Mouse (Mus musculus) cerebellum, postnatal 10 days (tissue): ENCODE data around the gene Ushbp1.

Experiments used
- DNase-seq, 2 experiments: peaks; one replicate each; pipeline ENCODE4 v3.0.0; 2021; ENCODE audit warnings: mixed read lengths in 2 of 2

Gene Ushbp1

DNA sequence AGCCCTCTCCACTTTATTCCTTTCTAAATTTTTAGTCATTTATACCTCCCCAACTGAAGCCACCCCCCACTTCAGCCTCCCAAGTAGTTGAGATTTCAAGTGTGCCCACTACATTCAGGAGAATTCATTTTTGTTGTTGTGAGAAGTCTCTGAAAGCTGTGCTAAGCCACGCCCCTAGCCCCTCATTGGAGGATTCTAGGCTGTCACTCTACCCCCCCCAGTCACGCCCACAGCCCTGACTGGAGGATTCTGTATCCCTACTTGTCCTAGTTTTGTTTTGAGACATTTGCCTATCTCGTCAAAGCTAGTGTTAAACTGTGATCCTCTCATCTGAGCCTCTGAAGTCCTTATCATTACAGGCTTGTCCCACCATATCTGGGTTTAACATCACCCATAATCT lies 2.7 kb downstream of the Ushbp1 start:
- peak; percentile 49 to 51 for DNase-seq

DNA sequence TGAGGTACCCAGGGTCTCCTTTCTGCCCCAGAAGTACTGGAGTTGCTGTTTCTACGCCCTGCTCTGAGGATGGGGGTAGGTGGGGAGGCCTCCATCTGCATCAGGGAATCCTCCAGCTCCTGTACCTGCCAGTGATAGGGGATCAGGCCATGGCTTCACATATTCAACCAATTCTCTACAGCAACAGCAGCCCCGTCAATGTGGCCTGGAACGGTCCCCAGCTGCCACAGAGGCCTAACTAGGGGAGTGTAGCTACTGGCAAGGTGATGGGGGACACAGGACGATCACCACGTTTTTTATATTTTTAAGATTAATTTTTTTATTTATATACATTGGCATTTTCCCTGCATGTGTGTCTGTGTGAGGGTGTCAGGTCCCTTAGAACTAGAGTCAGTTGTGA lies 3.2 kb downstream of the Ushbp1 start:
- no peak for DNase-seq

DNA sequence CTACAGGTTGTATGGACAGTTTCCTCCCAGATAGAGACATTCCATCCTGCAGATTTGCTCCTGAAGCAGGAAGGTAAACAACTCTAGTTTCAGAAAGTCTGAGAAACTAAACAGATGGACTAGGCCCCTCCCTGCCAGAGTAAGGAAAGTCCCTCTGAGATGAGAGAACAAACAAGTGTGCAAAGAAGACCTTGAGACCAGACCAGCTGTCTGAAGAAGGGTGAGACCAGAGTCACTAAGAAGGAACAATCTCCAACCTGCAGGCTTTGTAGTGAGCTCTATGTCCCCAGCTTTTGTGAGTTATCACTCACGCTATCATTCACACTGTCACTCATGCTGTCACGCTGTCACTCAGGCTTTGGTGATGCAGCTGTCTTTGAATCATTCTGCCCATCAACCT lies 3.9 kb downstream of the Ushbp1 start:
- no peak for DNase-seq

DNA sequence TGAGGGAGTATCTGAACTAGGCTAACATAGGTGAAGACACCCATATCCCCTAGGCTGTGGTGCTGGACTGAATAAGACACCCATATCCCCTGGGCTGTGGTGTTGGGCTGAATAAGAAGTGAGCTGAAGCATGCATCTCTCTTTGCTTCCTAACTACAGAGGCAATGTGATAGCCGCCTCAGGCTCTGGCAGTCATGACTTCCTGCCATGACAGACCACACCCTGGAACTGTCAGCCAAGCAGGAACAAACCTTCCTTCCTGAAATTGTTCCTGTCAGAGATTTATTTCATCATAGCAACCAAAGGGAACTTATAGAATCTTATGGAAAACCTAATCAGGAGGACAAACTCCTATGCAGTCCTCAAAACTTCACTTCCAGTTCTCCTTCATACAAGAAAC lies 7.3 kb downstream of the Ushbp1 start:
- DNase-seq = no peak

DNA sequence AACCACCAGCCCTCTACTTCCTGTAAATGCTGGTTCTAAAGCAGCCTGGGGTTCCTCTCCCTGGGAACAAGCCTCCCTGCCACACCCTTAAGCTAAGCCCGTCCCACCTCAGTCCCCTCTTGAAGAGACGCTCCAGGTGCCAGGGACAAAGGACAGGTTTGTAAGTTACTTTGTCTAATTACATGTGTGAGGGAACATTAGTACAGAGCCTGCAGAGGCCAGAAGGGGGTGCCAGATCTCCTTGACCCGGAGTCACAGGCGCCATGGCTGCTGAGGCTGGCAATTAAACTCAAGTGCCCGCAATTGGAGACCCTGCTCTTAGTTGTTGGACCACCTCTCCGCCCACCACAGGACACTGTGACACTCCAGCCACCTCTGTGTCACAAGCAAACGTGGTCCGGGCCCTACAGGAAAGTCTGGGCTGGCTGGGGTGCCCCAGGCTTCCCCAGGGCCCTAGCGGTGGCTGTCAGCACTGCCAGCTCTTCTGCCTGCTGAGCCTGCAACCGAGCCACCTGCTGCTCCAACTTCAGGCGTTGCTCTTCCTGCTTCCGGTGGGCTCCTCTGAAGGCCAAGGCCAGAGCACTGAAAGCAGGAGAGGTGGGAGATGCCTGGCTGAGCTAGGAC lies 10.3 kb downstream of the Ushbp1 start:
- DNase-seq = no peak

DNA sequence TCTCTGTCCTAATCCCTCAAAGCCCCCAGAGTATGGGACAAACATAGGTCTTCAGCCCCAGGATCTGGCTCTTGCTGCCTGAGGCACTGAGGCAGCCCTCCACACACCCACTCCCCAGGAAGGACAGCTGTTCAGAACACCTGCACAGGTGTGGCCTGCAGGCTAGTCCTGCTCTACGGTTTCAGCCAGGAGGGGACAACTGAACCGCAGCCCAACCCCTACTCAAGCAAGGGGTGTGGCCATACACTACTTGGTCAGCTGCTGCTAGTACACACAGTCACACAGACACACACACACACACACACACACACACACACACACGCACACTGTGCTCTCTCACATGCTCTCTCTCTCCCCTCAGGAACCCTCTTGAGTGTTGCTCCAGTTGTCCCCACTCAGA lies 11.7 kb downstream of the Ushbp1 start:
- DNase-seq = no peak

DNA sequence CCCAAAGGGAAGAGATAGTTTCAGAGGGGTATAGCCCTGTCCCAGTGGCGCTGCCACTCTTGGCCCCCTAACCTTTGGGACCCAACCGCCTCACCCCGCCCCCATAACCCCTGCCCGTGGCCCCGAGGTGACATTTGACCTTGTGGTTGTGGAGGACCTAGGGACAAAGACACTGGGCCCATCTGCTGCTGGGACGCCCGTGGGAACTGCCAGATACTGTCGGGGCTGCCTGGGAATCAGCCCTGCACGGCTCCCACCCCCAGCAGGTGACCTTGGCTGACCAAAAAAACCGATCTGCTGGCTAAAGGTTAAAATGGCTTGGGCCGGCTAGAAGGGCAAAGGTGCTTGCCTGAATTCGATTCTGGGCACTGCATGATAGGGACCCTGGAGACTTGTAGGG lies 12.2 kb downstream of the Ushbp1 start:
- DNase-seq = no peak

DNA sequence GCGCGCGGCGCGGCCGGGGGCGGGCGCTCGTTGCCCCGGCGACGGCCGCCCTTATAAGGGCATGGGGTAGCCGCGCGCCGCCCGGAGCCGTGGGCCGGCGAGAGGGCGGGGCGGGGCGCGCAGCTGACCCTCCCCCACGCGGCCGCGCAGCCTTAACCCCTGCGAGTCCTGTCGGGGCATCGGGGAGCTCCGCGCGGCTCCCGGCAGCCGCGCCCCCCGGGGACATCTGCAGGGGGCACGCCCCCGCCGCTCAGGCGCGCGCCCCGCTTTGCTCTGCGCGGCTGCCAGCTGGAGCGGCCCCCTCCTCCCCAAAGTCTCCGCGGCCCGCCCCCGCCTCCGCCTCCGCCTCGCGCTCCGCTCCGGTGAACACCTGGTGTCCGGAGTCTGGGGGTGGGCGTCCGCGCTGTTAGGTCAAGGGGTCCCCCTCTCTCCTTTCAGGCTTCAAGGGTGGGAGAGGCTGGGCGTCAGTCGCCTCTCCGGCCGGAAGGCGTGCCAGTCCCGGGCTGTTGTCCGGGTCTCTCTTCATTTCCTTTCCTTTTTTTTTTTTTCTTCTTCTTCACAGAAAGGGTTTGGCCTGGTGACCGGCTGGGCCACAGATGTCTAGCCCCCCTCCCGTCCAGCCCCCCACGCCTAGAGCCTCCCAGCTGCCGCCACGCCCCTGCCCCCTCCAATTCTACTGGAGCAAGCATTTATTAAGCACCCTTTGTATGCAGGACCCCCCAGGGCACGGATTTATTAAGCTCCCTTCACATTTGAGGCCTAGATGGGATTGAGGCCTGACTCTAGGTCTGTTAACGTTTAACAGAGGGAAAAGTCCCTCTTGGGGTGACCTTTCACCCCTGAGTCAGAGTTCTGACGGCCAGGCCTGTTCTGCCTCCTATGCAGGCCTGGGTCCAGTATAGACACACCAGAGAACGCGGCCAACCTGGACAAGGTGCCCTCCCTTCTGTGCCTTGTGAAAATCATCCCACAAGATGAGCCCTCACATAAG lies 13.3 kb downstream of the Ushbp1 start:
- peak; percentile 86 to 92 for DNase-seq

DNA sequence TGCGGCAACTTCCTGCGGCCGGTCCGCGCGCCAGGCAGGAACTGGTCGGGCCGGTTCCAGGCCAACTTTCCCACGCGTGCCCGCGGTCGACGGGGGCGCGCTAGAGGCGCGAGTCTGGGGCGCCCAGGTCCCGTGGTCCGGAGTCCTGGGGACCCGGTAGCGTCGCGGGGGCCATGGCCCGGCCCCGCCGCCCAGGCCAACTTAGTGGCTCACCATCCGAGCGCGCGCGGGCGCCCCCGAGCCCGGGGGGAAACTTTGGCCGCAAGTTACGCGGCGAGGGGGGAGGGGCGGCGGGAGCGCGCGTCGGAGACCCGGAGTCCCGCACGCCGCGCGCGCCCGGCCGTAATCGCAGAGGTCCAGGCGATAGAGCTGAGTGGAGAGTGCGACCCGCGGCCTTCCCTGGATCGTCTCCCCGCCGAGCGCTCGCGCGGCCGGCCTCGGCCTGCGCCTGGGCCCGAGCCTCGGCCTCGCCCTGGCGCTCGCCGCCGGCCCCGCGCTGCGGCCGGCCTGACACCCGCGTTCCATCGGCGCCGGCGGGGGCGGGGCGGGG lies 14.1 kb downstream of the Ushbp1 start, which contains the start of gene Nr2f6:
Gene Nr2f6 (minus strand): TSS at position 540 of the 550 bp plus-strand sequence.
- DNase-seq = peak; percentile 84 to 85

DNA sequence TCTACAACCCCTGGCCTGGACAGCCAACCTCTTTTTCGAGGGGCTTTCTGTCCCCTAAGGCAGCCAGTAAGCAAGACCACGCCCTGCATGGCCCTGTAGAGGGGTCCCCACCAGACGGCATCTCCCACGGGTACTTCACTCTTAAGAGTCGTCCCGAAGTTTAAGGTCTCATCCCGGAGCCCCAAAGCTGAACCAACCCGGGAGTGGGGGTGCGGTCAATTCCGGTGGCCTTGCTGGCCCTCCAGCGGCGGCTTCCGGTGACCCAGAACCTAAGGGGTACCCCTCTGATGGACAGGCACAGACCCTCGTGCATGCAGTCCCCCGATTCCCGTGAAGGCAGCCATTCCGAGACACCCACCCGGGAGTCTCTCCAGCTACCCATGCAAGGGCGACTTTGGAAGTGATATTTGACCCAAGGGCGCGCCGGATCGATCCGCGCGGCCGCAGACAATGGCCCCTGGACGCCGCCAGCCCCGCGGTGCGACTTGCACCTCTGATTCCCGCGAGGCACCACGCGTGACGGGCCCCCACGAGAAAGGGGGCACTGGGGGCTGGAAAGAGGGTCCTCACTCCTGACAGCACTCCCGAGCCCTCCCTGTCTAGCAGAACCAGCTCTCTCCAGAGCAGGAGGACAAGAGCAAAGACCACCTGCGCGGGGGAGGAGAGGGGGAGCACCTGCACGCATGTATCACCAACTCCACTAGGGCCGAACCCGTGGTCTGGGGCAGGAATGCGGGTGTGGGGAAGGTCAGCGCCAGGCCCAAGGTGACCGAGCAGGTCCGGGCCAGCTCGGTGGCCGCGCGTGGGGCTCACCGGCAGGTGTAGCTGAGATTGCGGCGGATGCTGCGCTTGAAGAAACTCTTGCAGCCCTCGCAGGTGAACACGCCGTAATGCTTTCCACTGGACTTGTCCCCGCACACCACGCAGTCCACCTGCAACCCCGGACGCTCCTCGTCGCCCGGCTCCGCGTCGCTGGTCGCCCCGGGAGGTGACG lies 15.1 kb downstream of the Ushbp1 start:
- DNase-seq = peak; percentile 49 to 52

DNA sequence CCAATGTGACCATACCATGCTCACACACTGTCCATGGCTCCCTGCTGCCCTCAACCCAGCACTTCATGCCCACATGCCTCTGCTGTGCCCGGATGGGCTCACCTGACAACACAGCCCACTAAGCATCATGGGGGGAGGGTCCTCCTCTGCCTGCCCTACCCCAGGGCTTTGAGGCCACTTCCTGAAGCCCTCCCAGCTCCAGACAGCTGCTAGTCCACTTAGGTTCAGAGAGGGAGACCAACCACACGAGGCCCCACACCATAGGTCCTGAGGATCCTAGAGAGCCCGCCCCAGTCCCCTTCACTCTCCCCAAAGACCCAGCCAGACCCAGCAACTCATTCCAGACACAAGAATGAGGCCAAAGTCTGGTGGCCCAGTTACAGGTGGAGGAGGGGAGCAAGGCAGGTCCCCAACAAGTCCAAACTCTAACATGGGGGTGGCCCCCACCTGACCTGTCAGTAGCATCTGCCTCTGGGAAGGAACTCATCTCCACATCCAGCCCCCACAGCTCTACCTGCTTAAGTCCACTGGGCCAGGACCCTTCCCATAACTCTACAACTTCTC lies 16.0 kb downstream of the Ushbp1 start:
- DNase-seq = no peak

DNA sequence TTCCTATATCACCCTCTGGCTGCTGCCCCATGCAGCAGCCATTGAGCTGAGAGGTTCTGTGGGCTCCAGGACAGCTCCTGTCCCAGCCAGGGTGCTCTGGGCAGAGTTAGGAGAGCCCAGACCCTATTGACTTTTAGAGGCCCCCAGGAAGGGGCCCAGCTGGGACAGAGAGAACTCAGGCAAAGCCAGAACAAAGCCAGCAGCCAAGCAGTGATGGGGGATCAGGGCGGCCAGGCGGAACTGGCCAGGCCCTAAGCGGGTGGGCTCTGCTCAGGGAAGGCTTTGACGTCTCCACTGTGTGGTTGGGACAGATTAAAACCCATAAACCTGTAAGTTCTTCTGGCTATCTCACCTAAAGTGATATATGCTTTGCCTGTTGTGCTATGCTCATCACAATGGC lies 16.6 kb downstream of the Ushbp1 start:
- DNase-seq = no peak

DNA sequence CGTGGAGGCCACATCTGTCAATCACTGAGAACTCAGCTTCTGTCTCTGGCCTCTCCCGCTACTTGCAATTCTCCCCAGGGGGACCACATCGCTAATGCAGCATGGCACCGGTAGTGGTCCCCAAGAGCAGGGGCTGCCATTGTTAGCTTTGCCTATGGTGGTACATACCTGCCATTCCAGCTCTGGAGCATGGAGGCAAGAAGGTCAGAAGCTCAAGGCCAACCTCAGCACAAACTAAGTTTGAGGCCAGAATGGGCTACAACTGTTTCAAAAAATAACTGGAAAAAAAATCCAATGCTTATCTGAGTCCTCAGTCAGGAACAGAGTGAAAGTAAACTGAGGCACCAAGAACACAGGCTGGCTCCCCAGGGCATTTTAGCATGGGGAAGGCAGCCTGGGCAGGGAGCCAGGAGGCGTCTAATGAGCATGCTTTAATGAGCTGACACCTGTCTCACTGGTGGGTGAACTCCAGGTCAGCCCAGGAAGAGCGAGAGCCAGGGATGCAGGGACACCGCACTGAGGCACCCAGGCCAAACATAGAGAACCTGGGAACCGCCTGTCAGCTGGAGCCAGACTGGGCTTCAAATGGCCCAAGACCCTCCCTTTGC lies 19.1 kb downstream of the Ushbp1 start:
- DNase-seq = peak; percentile 60 to 61

DNA sequence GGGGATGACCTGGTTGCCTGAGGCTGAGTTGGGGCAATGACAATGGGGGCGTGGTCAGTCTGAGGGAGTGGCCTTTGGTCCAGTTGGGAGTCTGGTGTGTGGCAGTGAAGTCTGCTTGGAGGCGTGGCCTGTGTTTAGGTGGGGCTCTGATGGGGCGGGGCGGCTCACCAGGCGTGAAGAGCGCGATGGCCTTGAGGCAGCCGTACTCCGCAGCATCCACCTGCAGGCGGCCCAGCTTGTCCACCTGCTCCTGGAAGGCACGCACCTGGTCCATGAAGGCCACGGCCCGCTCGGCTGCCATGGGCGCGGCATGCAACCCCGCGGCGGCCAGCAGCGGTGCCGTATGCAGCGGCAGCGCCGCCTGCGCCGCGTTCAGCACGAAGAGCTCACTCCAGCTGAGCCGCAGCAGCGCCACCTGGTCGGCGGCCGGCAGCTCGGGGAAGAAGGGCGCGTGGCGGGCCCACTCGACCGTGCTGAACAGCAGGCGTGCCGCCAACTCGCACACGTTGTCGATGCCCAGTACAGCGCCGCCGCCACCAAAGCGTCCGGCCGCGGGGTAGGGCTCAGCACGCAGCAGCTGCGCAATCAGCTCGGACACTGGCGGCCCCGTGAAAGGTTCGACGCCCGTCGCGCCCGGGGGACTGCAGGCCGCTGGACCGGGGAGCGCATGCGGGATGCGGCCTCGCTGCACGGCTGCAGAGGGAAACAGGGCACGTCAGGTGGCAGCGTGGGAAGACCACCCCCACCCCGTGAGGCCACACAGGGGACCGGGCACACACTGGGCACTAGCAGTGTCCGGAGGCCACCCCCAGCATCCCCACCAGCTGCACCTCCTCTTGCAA lies 19.8 kb downstream of the Ushbp1 start:
- peak; percentile 84 to 85 for DNase-seq

DNA sequence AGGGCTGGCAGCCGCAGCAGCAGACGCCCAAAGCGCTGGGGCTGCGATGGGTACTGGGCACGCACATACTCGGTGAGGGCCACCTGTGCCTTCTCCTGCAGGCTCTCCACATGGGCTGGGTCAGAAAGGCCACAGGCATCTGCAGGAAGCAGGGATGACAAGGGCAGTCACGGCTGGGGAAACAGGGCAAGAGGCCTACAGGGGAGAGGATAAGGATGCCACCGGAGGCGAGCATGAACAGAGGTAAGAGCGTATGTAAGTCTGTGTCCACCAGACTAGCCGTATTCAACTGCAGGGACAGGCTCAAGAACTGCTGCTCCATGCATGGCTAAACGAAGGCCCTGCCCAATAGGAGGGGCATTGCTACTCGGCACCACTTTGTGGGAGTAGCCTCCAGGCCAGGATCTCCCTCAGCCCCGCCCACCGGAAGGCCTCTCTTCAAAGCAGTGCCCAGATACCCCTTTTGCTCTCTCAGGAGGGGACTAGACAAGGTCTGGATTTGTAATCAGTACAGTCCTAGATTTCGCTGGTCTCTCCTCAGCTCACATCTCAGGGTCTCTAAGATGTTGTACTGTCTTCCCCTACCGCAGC lies 20.9 kb downstream of the Ushbp1 start:
- DNase-seq = peak in 1 of 2 experiments; percentile 46

DNA sequence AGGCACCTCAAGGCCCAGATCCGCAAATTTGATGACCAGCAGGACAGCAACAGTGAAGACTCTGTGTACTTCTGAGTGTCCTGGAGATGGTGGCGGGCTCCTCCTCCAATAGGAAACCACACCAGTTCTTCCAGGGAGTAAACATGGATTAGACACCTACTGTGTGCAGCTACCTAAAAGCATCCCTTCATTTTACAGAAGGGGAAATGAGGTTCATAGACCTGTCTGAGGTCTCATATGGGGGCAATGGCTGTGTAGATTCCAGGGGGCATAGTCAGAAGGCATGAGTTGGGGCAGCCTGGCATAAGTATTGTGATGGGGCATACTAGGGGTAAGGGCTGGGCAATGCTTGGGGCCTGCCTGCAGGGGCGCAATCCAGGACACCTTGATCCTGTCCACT lies 22.6 kb downstream of the Ushbp1 start:
- no peak for DNase-seq

DNA sequence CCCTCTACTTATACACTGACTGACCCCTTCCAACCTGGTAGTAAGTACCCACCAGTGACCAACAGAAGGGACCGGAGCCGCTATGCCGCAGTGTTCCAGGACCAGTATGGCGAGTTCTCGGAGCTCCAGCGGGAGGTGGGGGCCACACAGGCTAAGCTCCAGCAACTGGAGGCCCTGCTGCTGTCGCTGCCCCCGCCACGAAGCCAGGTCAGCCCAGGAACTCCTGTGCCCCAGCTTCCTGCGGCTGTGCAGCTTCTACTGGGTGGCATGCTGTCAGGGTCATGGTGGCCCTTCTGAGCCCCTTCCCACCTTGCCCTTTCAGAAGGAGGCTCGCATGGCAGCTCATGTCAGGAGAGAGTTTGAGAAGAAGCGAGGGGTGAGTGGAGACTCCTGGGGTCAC lies 23.2 kb downstream of the Ushbp1 start:
- DNase-seq = peak in 1 of 2 experiments; percentile 32

DNA sequence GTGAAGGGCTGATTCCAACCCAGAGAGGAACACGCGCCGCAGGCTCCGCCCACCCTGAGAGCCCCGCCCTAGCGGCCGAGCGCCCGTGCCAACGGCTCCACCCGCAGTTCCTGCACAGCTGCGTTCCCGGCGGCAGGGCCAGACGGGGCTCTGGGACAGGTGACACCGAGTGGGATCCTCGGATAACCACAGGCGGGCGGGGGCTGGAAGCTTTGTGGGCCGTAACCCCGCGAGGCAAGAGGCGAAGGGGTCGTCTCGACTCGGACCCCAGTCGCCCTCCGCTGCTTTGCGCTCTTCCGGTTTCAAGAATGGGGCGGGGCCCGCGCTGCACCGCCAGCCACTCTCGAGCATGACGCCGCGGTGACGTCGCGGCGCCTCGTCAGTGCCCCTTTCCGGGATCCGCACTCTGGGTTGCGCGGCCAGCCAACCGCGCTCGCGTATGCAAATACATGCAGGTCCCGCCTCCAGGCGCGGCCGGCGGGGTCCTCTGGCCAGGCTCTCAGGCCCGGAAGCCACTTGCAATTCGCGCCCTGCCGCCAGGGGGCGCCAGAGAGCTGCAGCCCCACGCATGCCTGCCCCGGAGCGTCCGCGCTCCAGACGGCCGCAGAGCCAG lies 24.3 kb downstream of the Ushbp1 start, which contains the start of gene Ocel1:
Gene Ocel1 (plus strand): TSS at position 63 of the 613 bp plus-strand sequence.
- DNase-seq = peak; percentile 97 to 98

DNA sequence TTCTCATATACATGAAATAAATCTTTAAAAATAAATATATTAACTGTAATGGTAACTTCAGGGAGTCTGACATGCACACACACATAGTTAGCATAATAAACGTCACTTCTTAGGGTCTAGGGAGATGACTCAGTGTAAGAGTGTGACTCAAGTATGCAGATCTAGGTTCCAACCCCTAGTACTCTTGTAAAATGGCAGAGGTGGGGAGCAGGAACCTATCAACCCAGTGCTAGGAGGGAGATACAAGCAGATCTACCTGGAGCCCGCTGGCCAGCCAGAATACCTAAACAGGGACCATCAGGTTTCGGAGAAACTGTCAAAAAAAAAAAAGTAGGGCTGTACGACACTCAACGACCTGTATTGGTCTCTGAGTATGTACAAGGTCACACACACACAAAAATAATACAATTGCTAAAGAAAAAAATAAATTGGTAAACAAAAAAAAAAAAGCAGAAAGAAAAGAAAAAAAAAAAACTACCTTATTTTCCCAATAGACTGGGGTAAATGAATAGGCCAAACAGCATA lies 24.8 kb downstream of the Ushbp1 start:
- DNase-seq = peak in 1 of 2 experiments; percentile 38
